Mouse (Mus musculus): ENCODE data around the gene Col4a1. TPM values are rescaled to one million over a fixed set of nuclear protein-coding genes. Genes with fewer than 3 reads are reported as not detected.

The Col4a1 gene
- polyA plus RNA-seq (2014; fragmentation: Nextera tagmentation; extraction: Ambion mirVana) = 121 and 135 TPM in 2 replicates

GRCm38 (mm10) chr8:11312349-11313175 is at the start of gene Col4a1, which contains the start of gene Col4a2:
Gene Col4a1, minus strand, starts transcription at chr8:11312826.
Gene Col4a2, plus strand, starts transcription at chr8:11312805.
- ATAC-seq (ENCODE audit: low FRiP score) = peak; percentile 65

DNA sequence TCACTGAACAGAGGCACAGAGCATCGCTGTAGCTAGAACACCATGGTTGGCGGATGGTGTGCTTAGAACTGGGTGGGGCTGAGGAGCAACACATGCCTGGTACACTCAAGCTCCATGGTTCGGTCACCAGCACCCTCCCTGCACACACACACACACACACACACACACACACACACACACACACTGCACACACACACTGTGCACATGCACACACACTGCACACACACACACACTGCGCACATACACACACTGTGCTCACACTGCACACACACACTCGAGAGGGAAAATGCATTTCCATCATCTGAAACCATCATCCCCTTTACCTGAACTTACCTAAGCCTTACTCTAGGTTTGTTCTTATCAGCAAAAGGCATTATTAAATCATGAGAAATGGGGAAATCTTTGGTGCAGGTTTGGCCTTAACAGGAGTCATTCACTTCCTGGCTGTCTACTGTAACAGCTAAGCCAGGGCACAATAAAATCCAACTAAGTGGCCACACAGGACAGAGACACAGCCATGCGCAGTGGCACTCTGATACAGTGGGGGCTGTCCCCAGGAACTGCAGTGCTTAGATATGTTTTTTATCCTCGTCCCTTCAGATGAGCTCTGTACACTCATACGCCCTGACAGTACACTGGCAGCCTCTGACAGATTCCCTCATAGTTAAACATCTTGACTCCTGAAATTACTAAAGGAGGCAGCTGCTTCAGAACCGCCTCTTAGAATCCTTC is 49.1 kb upstream of the Col4a1 start:
- no peak for ATAC-seq (ENCODE audit: low FRiP score)
- 64% methylated on average over 9 of the region's 9 CpGs for WGBS
- Histone ChIP-seq H3K36me3 (replicated peaks; ENCODE audit: control insufficient read depth, insufficient read depth) (no peaks in the 10 kb centered on the region), H3K9me3 (ENCODE audit: control insufficient read depth, low read length) (no peaks in the 10 kb centered on the region), H3K4me1 (replicated peaks; ENCODE audit: control insufficient read depth, insufficient read depth, low read length) (peaks cover 14% of the 10 kb centered on the region), H3K9ac (no peak overlapping the region), H3K4me3 (replicated peaks; ENCODE audit: low read length) (no peak overlapping the region), H3K27me3 (ENCODE audit: control insufficient read depth, insufficient read depth, low read length) (no peaks in the 10 kb centered on the region), H3K4me2 (replicated peaks) (no peak overlapping the region), H3K27ac (no peak overlapping the region; the same call in 1 of the 2 replicates)
- no peak for DNase-seq (ENCODE audit: low spot score)

More at GRCm38 (mm10) chr8:11312349-11313175, at the start of gene Col4a1, which contains the start of gene Col4a2:
- Histone ChIP-seq H3K27me3 (ENCODE audit: control insufficient read depth, insufficient read depth, low read length) (peaks cover 74% of the 10 kb centered on the region), H3K9ac (peak within 1 kb of the TSS; percentile 63), H3K4me3 (replicated peaks; ENCODE audit: low read length) (peak within 1 kb of the TSS; percentile 62), H3K9me3 (ENCODE audit: control insufficient read depth, low read length) (no peaks in the 10 kb centered on the region), H3K36me3 (replicated peaks; ENCODE audit: control insufficient read depth, insufficient read depth) (no peaks in the 10 kb centered on the region), H3K4me1 (replicated peaks; ENCODE audit: control insufficient read depth, insufficient read depth, low read length) (peaks cover 11% of the 10 kb centered on the region), H3K4me2 (replicated peaks) (peak within 1 kb of the TSS; percentile 97), H3K27ac (peak within 1 kb of the TSS; percentile 40)
- DNase-seq (ENCODE audit: low spot score) = peak; percentile 55
- WGBS = under 1% methylated on average over 82 of the region's 87 CpGs

- Histone ChIP-seq H3K9me3 (ENCODE audit: control insufficient read depth, low read length) (no peaks in the 10 kb centered on the region), H3K27ac (no peak overlapping the region), H3K4me3 (replicated peaks; ENCODE audit: low read length) (no peak overlapping the region), H3K27me3 (ENCODE audit: control insufficient read depth, insufficient read depth, low read length) (no peaks in the 10 kb centered on the region), H3K9ac (no peak overlapping the region), H3K36me3 (replicated peaks; ENCODE audit: control insufficient read depth, insufficient read depth) (no peaks in the 10 kb centered on the region), H3K4me1 (replicated peaks; ENCODE audit: control insufficient read depth, insufficient read depth, low read length) (peaks cover 14% of the 10 kb centered on the region), H3K4me2 (replicated peaks) (no peak overlapping the region)
- ATAC-seq (ENCODE audit: low FRiP score) (no peak), DNase-seq (ENCODE audit: low spot score) (no peak)
- WGBS = 74% methylated on average over 5 of the region's 5 CpGs
These were observed 47.2 kb upstream of the Col4a1 start for GRCm38 (mm10) chr8:11359846-11360245.

DNA sequence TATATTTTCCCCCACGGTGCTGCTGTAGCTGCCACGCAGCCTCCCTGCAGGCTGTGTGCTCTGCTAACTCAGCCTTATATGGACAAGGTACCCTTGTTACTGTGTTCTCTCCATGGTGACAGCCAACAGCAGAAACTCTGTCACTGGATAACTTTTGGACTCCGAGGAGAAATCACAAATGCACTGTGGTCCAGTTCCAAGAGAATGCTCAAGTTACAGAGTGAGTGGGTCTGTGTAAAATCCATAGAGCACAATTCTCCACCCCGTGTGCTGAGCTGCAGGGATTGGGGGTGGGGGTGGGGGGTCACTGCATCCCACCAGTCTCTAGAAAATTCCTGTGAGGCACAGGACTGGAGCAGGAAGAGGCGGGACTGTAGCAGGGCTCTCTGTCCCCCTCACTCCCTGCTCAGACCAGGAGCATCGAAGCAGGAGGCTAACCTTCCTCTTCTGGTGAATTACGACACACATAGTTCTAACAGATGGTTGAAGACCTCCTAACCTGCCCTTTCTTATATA is 45.4 kb upstream of the Col4a1 start:
- H3K9ac ChIP-seq = no peak overlapping the region
- WGBS = 53% methylated on average over 7 of the region's 7 CpGs
- ATAC-seq (ENCODE audit: low FRiP score) (no peak), DNase-seq (ENCODE audit: low spot score) (no peak)
- no peak overlapping the region for H3K4me3 ChIP-seq (replicated peaks; ENCODE audit: low read length)
- no peaks in the 10 kb centered on the region for H3K27me3 ChIP-seq (ENCODE audit: control insufficient read depth, insufficient read depth, low read length)
- H3K4me1 ChIP-seq (replicated peaks; ENCODE audit: control insufficient read depth, insufficient read depth, low read length) = peaks cover 10% of the 10 kb centered on the region
- no peaks in the 10 kb centered on the region for H3K36me3 ChIP-seq (replicated peaks; ENCODE audit: control insufficient read depth, insufficient read depth)
- no peaks in the 10 kb centered on the region for H3K9me3 ChIP-seq (ENCODE audit: control insufficient read depth, low read length)
- no peak overlapping the region for H3K27ac ChIP-seq
- H3K4me2 ChIP-seq (replicated peaks) = no peak overlapping the region

- ATAC-seq (ENCODE audit: low FRiP score) = no peak
- Histone ChIP-seq H3K9ac (no peak overlapping the region), H3K36me3 (replicated peaks; ENCODE audit: control insufficient read depth, insufficient read depth) (no peaks in the 10 kb centered on the region), H3K27me3 (ENCODE audit: control insufficient read depth, insufficient read depth, low read length) (no peaks in the 10 kb centered on the region), H3K4me1 (replicated peaks; ENCODE audit: control insufficient read depth, insufficient read depth, low read length) (no peaks in the 10 kb centered on the region), H3K9me3 (ENCODE audit: control insufficient read depth, low read length) (no peaks in the 10 kb centered on the region), H3K4me2 (replicated peaks) (no peak overlapping the region), H3K4me3 (replicated peaks; ENCODE audit: low read length) (no peak overlapping the region), H3K27ac (no peak overlapping the region)
- DNase-seq (ENCODE audit: low spot score) = no peak
- 79% methylated on average over 8 of the region's 8 CpGs for WGBS
These were observed 44.1 kb upstream of the Col4a1 start for GRCm38 (mm10) chr8:11356776-11357175.

GRCm38 (mm10) chr8:11355900-11356299 is 43.3 kb upstream of the Col4a1 start:
- Histone ChIP-seq H3K9me3 (ENCODE audit: control insufficient read depth, low read length) (no peaks in the 10 kb centered on the region), H3K27ac (no peak overlapping the region), H3K4me1 (replicated peaks; ENCODE audit: control insufficient read depth, insufficient read depth, low read length) (no peaks in the 10 kb centered on the region), H3K4me2 (replicated peaks) (no peak overlapping the region), H3K4me3 (replicated peaks; ENCODE audit: low read length) (no peak overlapping the region), H3K27me3 (ENCODE audit: control insufficient read depth, insufficient read depth, low read length) (no peaks in the 10 kb centered on the region), H3K9ac (no peak overlapping the region), H3K36me3 (replicated peaks; ENCODE audit: control insufficient read depth, insufficient read depth) (no peaks in the 10 kb centered on the region)
- DNase-seq (ENCODE audit: low spot score) = no peak
- no peak for ATAC-seq (ENCODE audit: low FRiP score)
- WGBS = 96% methylated on average over 3 of the region's 3 CpGs

DNA sequence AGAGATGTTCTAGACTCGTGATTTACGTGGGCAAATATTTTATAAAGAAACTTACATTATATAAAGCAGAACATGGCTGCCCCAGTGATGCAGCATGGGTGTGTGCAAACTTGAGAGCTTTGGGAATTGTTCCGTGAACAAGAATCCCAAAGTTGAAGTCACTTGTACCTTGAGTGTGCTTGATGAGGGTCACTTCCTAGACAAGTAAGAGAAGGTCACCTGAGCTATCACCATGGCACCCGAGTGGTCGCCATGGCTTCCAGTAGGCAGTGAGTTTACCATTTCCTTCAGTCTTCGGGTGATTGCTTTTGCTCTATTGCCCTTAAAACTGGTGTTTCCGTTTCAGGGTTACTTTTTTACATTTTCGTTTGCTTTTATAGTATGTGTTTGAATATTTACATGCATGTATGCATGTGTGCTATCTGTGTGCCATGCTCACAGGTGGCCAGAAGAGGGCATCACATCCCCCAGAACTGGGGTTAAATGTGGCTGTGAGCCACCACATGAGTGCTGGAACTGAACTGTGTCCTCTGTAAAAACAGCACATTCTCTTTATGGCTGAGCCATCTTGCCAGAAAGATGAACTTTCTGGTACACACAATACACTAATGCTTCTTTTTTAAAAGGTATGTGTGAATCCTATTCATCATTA is 42.3 kb upstream of the Col4a1 start:
- no peaks in the 10 kb centered on the region for H3K27me3 ChIP-seq (ENCODE audit: control insufficient read depth, insufficient read depth, low read length)
- DNase-seq (ENCODE audit: low spot score) (no peak), ATAC-seq (ENCODE audit: low FRiP score) (no peak)
- WGBS = 94% methylated on average over 8 of the region's 8 CpGs
- no peaks in the 10 kb centered on the region for H3K36me3 ChIP-seq (replicated peaks; ENCODE audit: control insufficient read depth, insufficient read depth)
- H3K9ac ChIP-seq = no peak overlapping the region
- no peaks in the 10 kb centered on the region for H3K9me3 ChIP-seq (ENCODE audit: control insufficient read depth, low read length)
- no peaks in the 10 kb centered on the region for H3K4me1 ChIP-seq (replicated peaks; ENCODE audit: control insufficient read depth, insufficient read depth, low read length)
- no peak overlapping the region for H3K4me2 ChIP-seq (replicated peaks)
- H3K27ac ChIP-seq = no peak overlapping the region
- no peak overlapping the region for H3K4me3 ChIP-seq (replicated peaks; ENCODE audit: low read length)

DNA sequence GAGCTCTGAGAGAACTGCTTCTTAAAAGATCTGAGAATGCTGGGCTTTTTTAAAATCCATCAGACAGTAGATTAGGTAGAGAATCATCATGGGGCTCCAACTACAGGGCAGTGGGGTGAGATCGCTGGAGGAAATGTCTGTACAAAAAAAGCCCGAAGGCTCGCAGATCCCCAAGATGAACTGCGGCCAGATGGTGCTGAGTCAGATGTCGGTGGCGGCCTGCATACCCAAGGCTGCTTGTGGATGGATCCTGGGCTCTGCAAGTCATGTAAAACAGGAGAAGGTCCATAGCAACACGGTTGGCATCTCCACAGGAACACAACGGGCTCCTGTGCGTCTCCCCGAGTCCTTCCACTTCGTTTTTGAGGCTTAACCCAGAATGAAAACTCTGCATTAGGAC is 39.9 kb upstream of the Col4a1 start:
- no peak overlapping the region for H3K9ac ChIP-seq
- no peaks in the 10 kb centered on the region for H3K4me1 ChIP-seq (replicated peaks; ENCODE audit: control insufficient read depth, insufficient read depth, low read length)
- no peak overlapping the region for H3K4me3 ChIP-seq (replicated peaks; ENCODE audit: low read length)
- ATAC-seq (ENCODE audit: low FRiP score) = no peak
- H3K36me3 ChIP-seq (replicated peaks; ENCODE audit: control insufficient read depth, insufficient read depth) = no peaks in the 10 kb centered on the region
- H3K27me3 ChIP-seq (ENCODE audit: control insufficient read depth, insufficient read depth, low read length) = no peaks in the 10 kb centered on the region
- H3K9me3 ChIP-seq (ENCODE audit: control insufficient read depth, low read length) = no peaks in the 10 kb centered on the region
- WGBS = 70% methylated on average over 11 of the region's 11 CpGs
- H3K4me2 ChIP-seq (replicated peaks) = no peak overlapping the region
- no peak for DNase-seq (ENCODE audit: low spot score)
- H3K27ac ChIP-seq = no peak overlapping the region

DNA sequence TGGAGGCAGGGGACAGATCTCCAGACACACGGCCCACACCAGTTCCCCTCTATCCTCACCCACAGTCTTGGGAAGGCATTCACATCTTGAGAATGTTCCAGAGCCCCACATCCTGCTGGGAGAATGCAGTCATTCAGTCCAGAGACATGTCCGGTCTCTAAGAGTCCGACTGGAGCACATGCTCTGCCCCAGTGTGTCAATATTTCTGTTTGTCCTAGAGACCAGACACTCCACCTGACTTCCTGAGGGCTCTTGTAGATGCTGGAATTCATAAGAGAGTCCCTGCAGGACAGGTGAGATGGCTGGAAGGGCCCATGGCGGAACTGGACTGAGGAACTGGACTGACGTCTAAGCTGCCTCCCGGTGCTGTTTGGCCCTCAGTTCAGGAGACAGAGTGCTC is 38.7 kb upstream of the Col4a1 start:
- 92% methylated on average over 6 of the region's 6 CpGs for WGBS

More for the DNA sequence above, 38.7 kb upstream of the Col4a1 start:
- DNase-seq (ENCODE audit: low spot score) = no peak
- H3K4me3 ChIP-seq (replicated peaks; ENCODE audit: low read length) = no peak overlapping the region
- no peaks in the 10 kb centered on the region for H3K9me3 ChIP-seq (ENCODE audit: control insufficient read depth, low read length)
- no peaks in the 10 kb centered on the region for H3K4me1 ChIP-seq (replicated peaks; ENCODE audit: control insufficient read depth, insufficient read depth, low read length)
- no peak for ATAC-seq (ENCODE audit: low FRiP score)
- no peak overlapping the region for H3K9ac ChIP-seq
- H3K27me3 ChIP-seq (ENCODE audit: control insufficient read depth, insufficient read depth, low read length) = no peaks in the 10 kb centered on the region
- no peak overlapping the region for H3K27ac ChIP-seq
- H3K4me2 ChIP-seq (replicated peaks) = no peak overlapping the region
- H3K36me3 ChIP-seq (replicated peaks; ENCODE audit: control insufficient read depth, insufficient read depth) = no peaks in the 10 kb centered on the region

Measured in hindbrain, embryonic 14.5 days (tissue).